Mouse (Mus musculus): ENCODE results near the gene Nceh1. TPM values are rescaled to one million over a fixed set of nuclear protein-coding genes. Genes with fewer than 3 reads are reported as not detected.
A peak's percentile ranks its signal among the peaks of the same experiment; 100 is the strongest.

Gene Nceh1
- polyA plus RNA-seq, 1 experiment: 51.5 TPM

GRCm38 (mm10) chr3:27306815-27307214, 124.0 kb downstream of the Nceh1 start:
- H3K27ac ChIP-seq (ENCODE audit: insufficient read depth, low read length): no peak overlapping the region
- TF ChIP-seq POLR2A (IDR thresholded peaks at IDR 0.05; ENCODE audit: borderline replicate concordance, insufficient read depth, low read length) (no peak), CTCF (IDR thresholded peaks at IDR 0.05; ENCODE audit: borderline replicate concordance, insufficient read depth, low read depth, low read length) (no peak)
- no peaks in the 10 kb centered on the region for H3K27me3 ChIP-seq (ENCODE audit: control insufficient read depth, insufficient read depth, low read length)
- DNase-seq: no peak
- H3K4me3 ChIP-seq (replicated peaks; ENCODE audit: insufficient read depth, low read depth, low read length): no peak overlapping the region
- H3K4me1 ChIP-seq (ENCODE audit: control insufficient read depth, insufficient read depth, low read length): no peaks in the 10 kb centered on the region
- whole genome bisulfite sequencing: 55% methylated on average over 10 of the region's 10 CpGs

- WGBS: 61% methylated on average over 7 of the region's 7 CpGs
- no peaks in the 10 kb centered on the region for H3K27me3 ChIP-seq (ENCODE audit: control insufficient read depth, insufficient read depth, low read length)
- no peak overlapping the region for H3K27ac ChIP-seq (ENCODE audit: insufficient read depth, low read length)
- no peak for TF ChIP-seq POLR2A (IDR thresholded peaks at IDR 0.05; ENCODE audit: borderline replicate concordance, insufficient read depth, low read length)
- TF ChIP-seq CTCF (IDR thresholded peaks at IDR 0.05; ENCODE audit: borderline replicate concordance, insufficient read depth, low read depth, low read length): no peak
- no peak overlapping the region for H3K4me3 ChIP-seq (replicated peaks; ENCODE audit: insufficient read depth, low read depth, low read length)
- no peak for DNase-seq
- no peaks in the 10 kb centered on the region for H3K4me1 ChIP-seq (ENCODE audit: control insufficient read depth, insufficient read depth, low read length)
Measured at GRCm38 (mm10) chr3:27310973-27311372, 128.2 kb downstream of the Nceh1 start.

GRCm38 (mm10) chr3:27311475-27311874, 128.7 kb downstream of the Nceh1 start:
- 96% methylated on average over 4 of the region's 4 CpGs for WGBS

GRCm38 (mm10) chr3:27314506-27315164, 131.9 kb downstream of the Nceh1 start:
- TF ChIP-seq CTCF (IDR thresholded peaks at IDR 0.05; ENCODE audit: borderline replicate concordance, insufficient read depth, low read depth, low read length) (no peak), POLR2A (IDR thresholded peaks at IDR 0.05; ENCODE audit: borderline replicate concordance, insufficient read depth, low read length) (no peak)
- DNase-seq: no peak
- 62% methylated on average over 2 of the region's 2 CpGs for WGBS
- Histone ChIP-seq H3K4me1 (ENCODE audit: control insufficient read depth, insufficient read depth, low read length) (no peaks in the 10 kb centered on the region), H3K4me3 (replicated peaks; ENCODE audit: insufficient read depth, low read depth, low read length) (no peak overlapping the region), H3K27me3 (ENCODE audit: control insufficient read depth, insufficient read depth, low read length) (no peaks in the 10 kb centered on the region), H3K27ac (ENCODE audit: insufficient read depth, low read length) (no peak overlapping the region)

More at GRCm38 (mm10) chr3:27311475-27311874, 128.7 kb downstream of the Nceh1 start:
- DNase-seq: no peak
- H3K4me1 ChIP-seq (ENCODE audit: control insufficient read depth, insufficient read depth, low read length): no peaks in the 10 kb centered on the region
- no peak overlapping the region for H3K27ac ChIP-seq (ENCODE audit: insufficient read depth, low read length)
- no peak overlapping the region for H3K4me3 ChIP-seq (replicated peaks; ENCODE audit: insufficient read depth, low read depth, low read length)
- H3K27me3 ChIP-seq (ENCODE audit: control insufficient read depth, insufficient read depth, low read length): no peaks in the 10 kb centered on the region
- TF ChIP-seq CTCF (IDR thresholded peaks at IDR 0.05; ENCODE audit: borderline replicate concordance, insufficient read depth, low read depth, low read length) (no peak), POLR2A (IDR thresholded peaks at IDR 0.05; ENCODE audit: borderline replicate concordance, insufficient read depth, low read length) (no peak)

- peak within 1 kb of the TSS; percentile 8 for H3K4me3 ChIP-seq (replicated peaks; ENCODE audit: insufficient read depth, low read depth, low read length)
- no peak within 1 kb of the TSS for H3K27ac ChIP-seq (ENCODE audit: insufficient read depth, low read length)
- 71% methylated on average over 9 of the region's 9 CpGs for WGBS
- no peak for DNase-seq
- no peaks in the 10 kb centered on the region for H3K27me3 ChIP-seq (ENCODE audit: control insufficient read depth, insufficient read depth, low read length)
- TF ChIP-seq POLR2A (IDR thresholded peaks at IDR 0.05; ENCODE audit: borderline replicate concordance, insufficient read depth, low read length): no peak
- no peak for TF ChIP-seq CTCF (IDR thresholded peaks at IDR 0.05; ENCODE audit: borderline replicate concordance, insufficient read depth, low read depth, low read length)
- H3K4me1 ChIP-seq (ENCODE audit: control insufficient read depth, insufficient read depth, low read length): no peaks in the 10 kb centered on the region
Measured at GRCm38 (mm10) chr3:27316559-27317287, 134.0 kb downstream of the Nceh1 start, which contains the start of gene Tnfsf10. Gene Tnfsf10 (plus strand): TSS chr3:27317028.

- TF ChIP-seq POLR2A (IDR thresholded peaks at IDR 0.05; ENCODE audit: borderline replicate concordance, insufficient read depth, low read length): no peak
- TF ChIP-seq CTCF (IDR thresholded peaks at IDR 0.05; ENCODE audit: borderline replicate concordance, insufficient read depth, low read depth, low read length): no peak
- 66% methylated on average over 4 of the region's 4 CpGs for WGBS
- Histone ChIP-seq H3K4me3 (replicated peaks; ENCODE audit: insufficient read depth, low read depth, low read length) (peak overlapping the region; percentile 8), H3K27ac (ENCODE audit: insufficient read depth, low read length) (no peak overlapping the region), H3K4me1 (ENCODE audit: control insufficient read depth, insufficient read depth, low read length) (no peaks in the 10 kb centered on the region), H3K27me3 (ENCODE audit: control insufficient read depth, insufficient read depth, low read length) (no peaks in the 10 kb centered on the region)
- no peak for DNase-seq
Measured at GRCm38 (mm10) chr3:27317288-27318024, 134.7 kb downstream of the Nceh1 start.

GRCm38 (mm10) chr3:27319650-27320049, 136.9 kb downstream of the Nceh1 start:
- WGBS: 78% methylated on average over 1 of the region's 1 CpGs
- Histone ChIP-seq H3K4me1 (ENCODE audit: control insufficient read depth, insufficient read depth, low read length) (no peaks in the 10 kb centered on the region), H3K27me3 (ENCODE audit: control insufficient read depth, insufficient read depth, low read length) (no peaks in the 10 kb centered on the region), H3K4me3 (replicated peaks; ENCODE audit: insufficient read depth, low read depth, low read length) (no peak overlapping the region), H3K27ac (ENCODE audit: insufficient read depth, low read length) (no peak overlapping the region)
- no peak for DNase-seq
- TF ChIP-seq POLR2A (IDR thresholded peaks at IDR 0.05; ENCODE audit: borderline replicate concordance, insufficient read depth, low read length) (no peak), CTCF (IDR thresholded peaks at IDR 0.05; ENCODE audit: borderline replicate concordance, insufficient read depth, low read depth, low read length) (no peak)

Measured in cerebellum, adult 2 months (tissue).